Mouse (Mus musculus) megakaryocyte-erythroid progenitor cell, adult 5-6 weeks (primary cell): ENCODE data around the gene Zfpl1. TPM values are rescaled to one million over a fixed set of nuclear protein-coding genes. Genes with fewer than 3 reads are reported as not detected.

Experiments used
- ATAC-seq: replicated peaks from 2 replicates; pipeline ENCODE4 v1.8.0; 2016; ENCODE audit warnings: mild to moderate bottlenecking, inconsistent platforms; ENCODE audit not compliant: severe bottlenecking, poor library complexity, low FRiP score, low TSS enrichment
- total RNA-seq, 2 experiments: library from RNA; stranded (forward) in 1 of 2; stranded (reverse) in 1 of 2; fragments of 200-1000, 215-1000 nt in 1 of 2; fragments of >200 nt in 1 of 2; fragmentation: Nextera tagmentation in 1 of 2; gene quantifications; 2 replicates each; pipeline ENCODE4 v1.2.3; 2014 to 2017

Gene Zfpl1
- total RNA-seq, 2 experiments from 2014 or later = 34.8 to 38.0 TPM

DNA sequence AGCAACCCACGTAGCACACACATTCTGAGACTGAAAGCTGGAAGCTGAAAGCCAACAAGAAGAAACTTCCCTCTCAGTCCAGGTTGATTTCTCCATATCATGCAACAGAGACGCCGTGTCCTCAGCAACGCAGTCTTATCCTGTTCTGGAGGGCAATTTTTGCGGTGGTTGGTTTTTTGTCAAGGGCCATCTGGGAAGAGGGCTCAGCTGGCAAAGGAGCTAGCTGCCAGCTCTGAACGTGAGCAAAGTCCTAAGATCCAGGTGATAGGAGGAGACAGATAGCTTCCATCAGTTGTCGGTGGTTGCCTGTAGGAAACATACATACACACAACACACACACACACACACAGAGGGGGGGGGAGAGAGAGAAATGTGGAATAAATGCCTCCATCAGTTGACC, 46.4 kb downstream of the Zfpl1 start:
- no peak for ATAC-seq

DNA sequence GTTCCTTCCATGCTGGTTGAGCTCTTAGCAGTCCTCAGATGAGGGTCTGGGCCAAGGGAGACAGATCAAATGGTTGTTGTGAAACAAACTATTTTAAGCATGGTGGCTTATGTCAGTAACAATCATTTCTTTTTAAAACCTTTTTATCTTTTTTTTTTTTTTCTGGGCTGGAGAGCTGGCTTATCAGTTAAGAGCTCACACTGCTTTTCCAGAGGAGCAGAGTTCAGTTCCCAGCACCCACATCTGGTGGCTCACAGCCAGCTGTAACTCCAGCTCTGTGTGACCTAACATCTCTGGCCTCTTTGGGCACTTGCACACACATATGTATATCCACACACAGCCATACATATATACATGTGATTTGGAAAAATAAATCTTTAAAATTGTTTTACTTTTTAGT, 47.1 kb downstream of the Zfpl1 start:
- ATAC-seq = no peak

DNA sequence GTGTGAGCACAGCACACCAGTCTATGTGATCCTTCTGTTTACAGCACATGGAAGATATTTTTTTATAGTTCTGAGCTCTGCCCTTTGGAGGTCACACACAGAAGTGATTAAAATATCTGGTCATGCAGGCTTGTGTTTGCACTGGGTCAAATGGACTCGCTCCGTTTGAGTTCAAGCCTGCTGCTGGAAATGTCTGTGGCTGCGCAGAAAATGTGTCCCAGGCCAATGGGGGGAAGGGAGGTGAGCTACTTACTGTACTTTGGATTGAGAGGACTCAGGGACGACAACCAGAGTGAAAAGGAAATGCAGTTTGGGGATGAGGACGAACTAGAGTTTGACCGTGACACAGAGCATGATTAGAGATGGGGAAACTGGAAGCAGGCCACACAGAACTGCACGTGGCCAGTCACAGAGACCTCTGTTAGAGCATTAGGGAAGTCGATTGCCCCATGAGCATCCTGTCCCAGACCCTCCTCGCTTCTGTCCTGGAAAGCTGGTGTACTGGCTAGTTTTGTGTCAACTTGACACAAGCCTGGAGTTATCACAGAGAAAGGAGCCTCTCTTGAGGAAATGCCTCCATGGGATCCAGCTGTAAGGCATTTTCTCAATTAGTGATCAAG, 48.7 kb downstream of the Zfpl1 start:
- ATAC-seq = no peak

Other genes with a start within 250 kb of the Zfpl1 start
- gene Frmd8, start 209.7 kb downstream of the Zfpl1 start, total RNA-seq (2014; fragmentation: Nextera tagmentation) = 12.5 and 14.1 TPM in 2 replicates
- 10.7 and 14.3 TPM in 2 replicates for gene Frmd8, start 209.7 kb downstream of the Zfpl1 start, total RNA-seq (2017)
- 10.0 and 20.1 TPM in 2 replicates for gene Slc25a45, start 207.1 kb downstream of the Zfpl1 start, total RNA-seq (2014; fragmentation: Nextera tagmentation)
- 11.7 and 11.9 TPM in 2 replicates for gene Slc25a45, start 207.1 kb downstream of the Zfpl1 start, total RNA-seq (2017)
- 5.3 and 5.9 TPM in 2 replicates for gene Tigd3, start 190.8 kb downstream of the Zfpl1 start, total RNA-seq (2014; fragmentation: Nextera tagmentation)
- gene Tigd3, start 190.8 kb downstream of the Zfpl1 start, total RNA-seq (2017) = 2.2 and 3.1 TPM in 2 replicates
- gene Dpf2, start 171.9 kb downstream of the Zfpl1 start, total RNA-seq (2014; fragmentation: Nextera tagmentation) = 91.2 and 95.9 TPM in 2 replicates
- gene Dpf2, start 171.9 kb downstream of the Zfpl1 start, total RNA-seq (2017) = 75.0 and 124 TPM in 2 replicates
- 0.77 TPM in 1 of 2 replicates, not detected in the other for gene Cdc42ep2, start 160.1 kb downstream of the Zfpl1 start, total RNA-seq (2014; fragmentation: Nextera tagmentation)
- not detected in 2 replicates for gene Cdc42ep2, start 160.1 kb downstream of the Zfpl1 start, total RNA-seq (2017)
- 134 and 164 TPM in 2 replicates for gene Pola2, start 120.8 kb downstream of the Zfpl1 start, total RNA-seq (2014; fragmentation: Nextera tagmentation)
- gene Pola2, start 120.8 kb downstream of the Zfpl1 start, total RNA-seq (2017) = 62.6 and 87.0 TPM in 2 replicates
- gene Slc22a20, start 98.8 kb downstream of the Zfpl1 start, total RNA-seq (2014; fragmentation: Nextera tagmentation) = not detected in 2 replicates
- gene Slc22a20, start 98.8 kb downstream of the Zfpl1 start, total RNA-seq (2017) = not detected in 2 replicates
- 41.2 and 46.0 TPM in 2 replicates for gene Capn1, start 69.1 kb downstream of the Zfpl1 start, total RNA-seq (2014; fragmentation: Nextera tagmentation)
- 30.6 and 53.5 TPM in 2 replicates for gene Capn1, start 69.1 kb downstream of the Zfpl1 start, total RNA-seq (2017)
- 31.2 and 52.3 TPM in 2 replicates for gene Syvn1, start 38.4 kb downstream of the Zfpl1 start, total RNA-seq (2014; fragmentation: Nextera tagmentation)
- gene Syvn1, start 38.4 kb downstream of the Zfpl1 start, total RNA-seq (2017) = 5.8 and 7.5 TPM in 2 replicates
- gene Mrpl49, start 27.2 kb downstream of the Zfpl1 start, total RNA-seq (2014; fragmentation: Nextera tagmentation) = 54.4 and 64.1 TPM in 2 replicates
- 33.6 and 41.0 TPM in 2 replicates for gene Mrpl49, start 27.2 kb downstream of the Zfpl1 start, total RNA-seq (2017)
- 2,866 and 2,996 TPM in 2 replicates for gene Fau, start 27.1 kb downstream of the Zfpl1 start, total RNA-seq (2014; fragmentation: Nextera tagmentation)
- gene Fau, start 27.1 kb downstream of the Zfpl1 start, total RNA-seq (2017) = 1,307 and 1,586 TPM in 2 replicates
- 11.5 and 16.7 TPM in 2 replicates for gene Znhit2, start 23.8 kb downstream of the Zfpl1 start, total RNA-seq (2014; fragmentation: Nextera tagmentation)
- gene Znhit2, start 23.8 kb downstream of the Zfpl1 start, total RNA-seq (2017) = 10.7 and 11.2 TPM in 2 replicates
- 13.7 and 14.7 TPM in 2 replicates for gene Tm7sf2, start 16.6 kb downstream of the Zfpl1 start, total RNA-seq (2014; fragmentation: Nextera tagmentation)
- 3.6 and 4.8 TPM in 2 replicates for gene Tm7sf2, start 16.6 kb downstream of the Zfpl1 start, total RNA-seq (2017)
- gene Vps51, start 7.7 kb downstream of the Zfpl1 start, total RNA-seq (2014; fragmentation: Nextera tagmentation) = 45.2 and 61.4 TPM in 2 replicates
- gene Vps51, start 7.7 kb downstream of the Zfpl1 start, total RNA-seq (2017) = 33.9 and 40.6 TPM in 2 replicates
- gene Tmem262, start 4.9 kb downstream of the Zfpl1 start, total RNA-seq (2014; fragmentation: Nextera tagmentation) = not detected in 2 replicates
- not detected in 2 replicates for gene Tmem262, start 4.9 kb downstream of the Zfpl1 start, total RNA-seq (2017)
- gene Gm28374, start 2.7 kb downstream of the Zfpl1 start, total RNA-seq (2014; fragmentation: Nextera tagmentation) = not detected in 2 replicates
- 0.99 TPM in 1 of 2 replicates, not detected in the other for gene Gm28374, start 2.7 kb downstream of the Zfpl1 start, total RNA-seq (2017)
- 47.6 and 48.9 TPM in 2 replicates for gene Cdca5, start within 50 bp of the Zfpl1 start, total RNA-seq (2014; fragmentation: Nextera tagmentation)
- gene Cdca5, start within 50 bp of the Zfpl1 start, total RNA-seq (2017) = 25.2 and 25.9 TPM in 2 replicates
- gene AC131692.1, start 9.5 kb upstream of the Zfpl1 start, total RNA-seq (2014; fragmentation: Nextera tagmentation) = 3.5 and 5.7 TPM in 2 replicates
- gene AC131692.1, start 9.5 kb upstream of the Zfpl1 start, total RNA-seq (2017) = 0.95 and 1.6 TPM in 2 replicates
- 1.5 and 2.1 TPM in 2 replicates for gene Naaladl1, start 20.8 kb upstream of the Zfpl1 start, total RNA-seq (2014; fragmentation: Nextera tagmentation)
- gene Naaladl1, start 20.8 kb upstream of the Zfpl1 start, total RNA-seq (2017) = not detected in 2 replicates
- 18.8 and 20.9 TPM in 2 replicates for gene Sac3d1, start 33.7 kb upstream of the Zfpl1 start, total RNA-seq (2014; fragmentation: Nextera tagmentation)
- 7.7 and 9.3 TPM in 2 replicates for gene Sac3d1, start 33.7 kb upstream of the Zfpl1 start, total RNA-seq (2017)
- gene Snx15, start 43.3 kb upstream of the Zfpl1 start, total RNA-seq (2014; fragmentation: Nextera tagmentation) = 15.2 and 24.6 TPM in 2 replicates
- gene Snx15, start 43.3 kb upstream of the Zfpl1 start, total RNA-seq (2017) = 7.0 and 13.2 TPM in 2 replicates
- gene Batf2, start 56.0 kb upstream of the Zfpl1 start, total RNA-seq (2014; fragmentation: Nextera tagmentation) = 2.0 TPM in 1 of 2 replicates, not detected in the other
- gene Batf2, start 56.0 kb upstream of the Zfpl1 start, total RNA-seq (2017) = 0.42 TPM in 1 of 2 replicates, not detected in the other
- gene Arl2, start 56.6 kb upstream of the Zfpl1 start, total RNA-seq (2014; fragmentation: Nextera tagmentation) = 43.2 and 45.4 TPM in 2 replicates
- 26.4 and 38.6 TPM in 2 replicates for gene Arl2, start 56.6 kb upstream of the Zfpl1 start, total RNA-seq (2017)
- gene Majin, start 99.4 kb upstream of the Zfpl1 start, total RNA-seq (2014; fragmentation: Nextera tagmentation) = not detected in 2 replicates
- gene Majin, start 99.4 kb upstream of the Zfpl1 start, total RNA-seq (2017) = not detected in 2 replicates
- not detected in 2 replicates for gene Gpha2, start 141.4 kb upstream of the Zfpl1 start, total RNA-seq (2014; fragmentation: Nextera tagmentation)
- not detected in 2 replicates for gene Gpha2, start 141.4 kb upstream of the Zfpl1 start, total RNA-seq (2017)
- gene Ppp2r5b, start 150.9 kb upstream of the Zfpl1 start, total RNA-seq (2014; fragmentation: Nextera tagmentation) = 10.9 and 24.0 TPM in 2 replicates
- 8.6 and 10.3 TPM in 2 replicates for gene Ppp2r5b, start 150.9 kb upstream of the Zfpl1 start, total RNA-seq (2017)
- 22.6 and 30.2 TPM in 2 replicates for gene Atg2a, start 156.7 kb upstream of the Zfpl1 start, total RNA-seq (2014; fragmentation: Nextera tagmentation)
- gene Atg2a, start 156.7 kb upstream of the Zfpl1 start, total RNA-seq (2017) = 5.8 and 11.8 TPM in 2 replicates
- gene Ehd1, start 191.8 kb upstream of the Zfpl1 start, total RNA-seq (2014; fragmentation: Nextera tagmentation) = 50.0 and 60.7 TPM in 2 replicates
- gene Ehd1, start 191.8 kb upstream of the Zfpl1 start, total RNA-seq (2017) = 26.7 and 62.5 TPM in 2 replicates
- gene Cdc42bpg, start 221.5 kb upstream of the Zfpl1 start, total RNA-seq (2014; fragmentation: Nextera tagmentation) = 3.4 and 4.4 TPM in 2 replicates
- gene Cdc42bpg, start 221.5 kb upstream of the Zfpl1 start, total RNA-seq (2017) = 3.1 and 3.7 TPM in 2 replicates